Comparison of ENCODE assay signal across 14 mouse cellular contexts in genomic region chr3:84771980-84772379, GRCm38 (mm10). TPM values are rescaled to one million over a fixed set of nuclear protein-coding genes. Genes with fewer than 3 reads are reported as not detected.
DNase-seq lines count a peak whose midpoint lies in the region; ATAC-seq lines count a peak whose summit lies in the region.
"Had no signal": no experiment of that assay in that cellular context is flagged by ENCODE, and none has a peak within 500 bp of the region (broad histone marks: within the 10 kb centered on the region; RNA-seq: fewer than 3 reads in every experiment).

No protein-coding gene starts in this region.

- H3K27ac ChIP-seq in macrophage: peak overlapping the region; percentile 69
- no peak overlapping the region for H3K27ac ChIP-seq in midbrain, embryonic 11.5 days (ENCODE audit: low read depth, low read length)
- H3K27ac ChIP-seq: embryonic facial prominence, embryonic 13.5 days; midbrain, embryonic 12.5 days had no signal

- H3K36me3 ChIP-seq in erythroblast, embryonic 14.5 days (ENCODE audit: control insufficient read depth): no peaks in the 10 kb centered on the region; the same call in 1 of the 2 replicates
- H3K36me3 ChIP-seq in macrophage (ENCODE audit: inconsistent target): no peaks in the 10 kb centered on the region
- H3K36me3 ChIP-seq in midbrain, embryonic 11.5 days (ENCODE audit: control insufficient read depth, insufficient read depth, low read length): no peaks in the 10 kb centered on the region
- H3K36me3 ChIP-seq: embryonic facial prominence, embryonic 13.5 days; midbrain, embryonic 12.5 days had no signal

- no peak overlapping the region for H3K4me2 ChIP-seq in midbrain, embryonic 11.5 days
- H3K4me2 ChIP-seq: embryonic facial prominence, embryonic 13.5 days; midbrain, embryonic 12.5 days had no signal

- peaks cover 49% of the 10 kb centered on the region for H3K4me1 ChIP-seq in erythroblast, embryonic 14.5 days (ENCODE audit: control insufficient read depth)
- no peaks in the 10 kb centered on the region for H3K4me1 ChIP-seq in midbrain, embryonic 11.5 days (ENCODE audit: control insufficient read depth, insufficient read depth, low read length)
- H3K4me1 ChIP-seq: midbrain, embryonic 12.5 days had no signal

- 31% methylated on average over 2 of the region's 2 CpGs for WGBS in macrophage (ENCODE audit: missing documents)
- 67% methylated on average over 2 of the region's 2 CpGs for WGBS in midbrain, embryonic 11.5 days

- H3K79me2 ChIP-seq in macrophage (ENCODE audit: inconsistent target): no peaks in the 10 kb centered on the region

- H3K9ac ChIP-seq in midbrain, embryonic 11.5 days (ENCODE audit: low read length): no peak overlapping the region
- H3K9ac ChIP-seq: embryonic facial prominence, embryonic 13.5 days; midbrain, embryonic 12.5 days had no signal

- peak overlapping the region; percentile 22 for H3K4me3 ChIP-seq in erythroblast, embryonic 14.5 days (replicated peaks)
- H3K4me3 ChIP-seq in macrophage (ENCODE audit: inconsistent target): no peak overlapping the region
- no peak overlapping the region for H3K4me3 ChIP-seq in midbrain, embryonic 11.5 days (ENCODE audit: low read depth, low read length)
- H3K4me3 ChIP-seq: embryonic facial prominence, embryonic 13.5 days; midbrain, embryonic 12.5 days had no signal

- H3K27me3 ChIP-seq in erythroblast, embryonic 14.5 days (ENCODE audit: control insufficient read depth): no peaks in the 10 kb centered on the region
- no peaks in the 10 kb centered on the region for H3K27me3 ChIP-seq in midbrain, embryonic 11.5 days (ENCODE audit: control insufficient read depth, insufficient read depth, low read length)
- H3K27me3 ChIP-seq: embryonic facial prominence, embryonic 13.5 days; midbrain, embryonic 12.5 days; Patski had no signal

- peak; percentile 29 for DNase-seq in testis, postnatal 14 days (ENCODE audit: low spot score)
- DNase-seq in testis, postnatal 10 days (ENCODE audit: low spot score): no peak
- no peak for DNase-seq in midbrain, embryonic 11.5 days (ENCODE audit: low spot score, missing footprints)
- DNase-seq in urinary bladder, postnatal 10 days (ENCODE audit: low spot score): no peak
- DNase-seq in thymus, postnatal 10 days (ENCODE audit: low spot score in 2 of 2): no peak
- DNase-seq: cerebellum, adult 11 months; gastrocnemius, postnatal 14 days; kidney, adult 18-20 months; thymus, adult 2 months had no signal

- H3K9me3 ChIP-seq in erythroblast, embryonic 14.5 days (ENCODE audit: control insufficient read depth, low read length): no peaks in the 10 kb centered on the region; the same call in 1 of the 2 replicates
- no peaks in the 10 kb centered on the region for H3K9me3 ChIP-seq in midbrain, embryonic 11.5 days (ENCODE audit: control insufficient read depth, low read length)
- H3K9me3 ChIP-seq: embryonic facial prominence, embryonic 13.5 days; midbrain, embryonic 12.5 days had no signal

- ATAC-seq in midbrain, embryonic 11.5 days (ENCODE audit: low FRiP score): no peak
- ATAC-seq: Patski had no signal

RNA-seq across cellular contexts. Expression of gene Fbxw7, which starts 43.1 kb away (rescaled TPM):
- 0.25 and 0.34 TPM in 2 replicates for polyA plus RNA-seq in erythroblast, embryonic 14.5 days (2012)
- 10 to 100 TPM; 12.8 to 96.2 (median 58.5) TPM for total RNA-seq in macrophage (2018; cell fraction: chromatin; rRNA removed)
- 10 to 100 TPM in 25 of 26 experiments, 1 to 10 TPM in 1; 7.7 to 33.3 (median 20.9) TPM for total RNA-seq in macrophage (2018; cell fraction: cytosol; rRNA removed)
- 10 to 100 TPM; 20.8 to 79.1 (median 49.0) TPM for total RNA-seq in macrophage (2018; cell fraction: nucleus; rRNA removed)
- 8.8 to 24.4 TPM (median 13.3 TPM) in 3 replicates for polyA plus RNA-seq in macrophage (2018)
- 15.5 and 18.4 TPM in 2 replicates for polyA plus RNA-seq in midbrain, embryonic 11.5 days (2014; fragmentation: Nextera tagmentation; extraction: Ambion mirVana)
